8 mouse cellular contexts compared by ENCODE assay signal in the genomic region with DNA sequence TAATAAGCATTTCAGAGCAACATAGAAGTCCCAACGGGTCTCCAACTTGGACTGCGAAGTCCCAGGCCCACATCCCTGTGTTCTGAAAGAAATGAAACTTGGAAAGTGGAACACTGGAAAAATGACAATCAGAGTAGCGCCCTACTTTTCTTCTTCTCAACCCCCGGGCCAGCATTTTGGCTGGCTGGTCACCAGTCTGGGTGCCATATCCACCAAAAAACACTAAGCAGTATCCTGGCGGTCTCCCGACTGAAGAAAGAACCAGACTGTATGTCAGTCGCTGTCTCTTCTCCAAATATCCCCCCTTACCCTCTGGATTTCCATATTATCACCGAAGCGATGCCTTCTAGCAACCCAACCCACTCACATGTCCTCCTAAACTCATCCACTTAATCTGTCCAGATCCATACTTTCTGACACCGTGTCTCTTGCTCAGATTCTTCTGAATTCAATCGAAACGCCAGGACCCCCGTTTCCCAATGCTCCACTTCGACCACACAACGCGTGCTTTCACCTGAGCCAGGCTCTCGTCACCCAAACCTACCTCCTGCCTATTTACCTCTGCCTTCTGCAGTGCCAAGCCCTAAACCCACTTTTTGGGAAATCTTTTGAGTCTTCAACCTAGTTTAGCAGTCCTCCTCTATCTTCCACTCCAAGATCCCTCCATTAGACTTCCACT. TPM values are rescaled to one million over a fixed set of nuclear protein-coding genes. Genes with fewer than 3 reads are reported as not detected.
DNase-seq lines count a peak whose midpoint lies in the region; ATAC-seq lines count a peak whose summit lies in the region.

No protein-coding gene starts in this region.

- H3K9ac ChIP-seq in embryonic facial prominence, embryonic 12.5 days: peak overlapping the region; percentile 73
- peak overlapping the region; percentile 87 for H3K9ac ChIP-seq in heart, embryonic 14.5 days (ENCODE audit: low read length)
- peak overlapping the region; percentile 66 for H3K9ac ChIP-seq in midbrain, embryonic 14.5 days (replicated peaks; ENCODE audit: low read length)

- no peaks in the 10 kb centered on the region for H3K27me3 ChIP-seq in embryonic facial prominence, embryonic 12.5 days
- H3K27me3 ChIP-seq in heart, embryonic 14.5 days (ENCODE audit: control insufficient read depth, insufficient read depth, low read length): no peaks in the 10 kb centered on the region
- H3K27me3 ChIP-seq in limb, embryonic 10.5 days (ENCODE audit: low read depth, poor library complexity, severe bottlenecking): no peaks in the 10 kb centered on the region
- no peaks in the 10 kb centered on the region for H3K27me3 ChIP-seq in midbrain, embryonic 14.5 days (ENCODE audit: control insufficient read depth, insufficient read depth, low read length)

- peak overlapping the region; percentile 98; the same call in 1 of the 2 replicates for H3K27ac ChIP-seq in embryonic facial prominence, embryonic 12.5 days
- H3K27ac ChIP-seq in heart, embryonic 14.5 days (replicated peaks in 1 of 2; ENCODE audit: control insufficient read depth in 1 of 2, insufficient read depth in 1 of 2, low read depth in 2 of 2, low read length in 2 of 2): peak overlapping the region; percentile 74 to 98
- peak overlapping the region; percentile 98 for H3K27ac ChIP-seq in limb, embryonic 10.5 days
- no peak overlapping the region for H3K27ac ChIP-seq in midbrain, embryonic 14.5 days (replicated peaks; ENCODE audit: low read depth, low read length)

- peaks cover 20% of the 10 kb centered on the region for H3K4me1 ChIP-seq in embryonic facial prominence, embryonic 12.5 days
- peaks cover 2 to 10% of the 10 kb centered on the region in 2 experiments; a peak in 3 of 4 replicates for H3K4me1 ChIP-seq in heart, embryonic 14.5 days (ENCODE audit: control insufficient read depth in 2 of 2, insufficient read depth in 2 of 2, low read length in 2 of 2)
- peaks cover 16% of the 10 kb centered on the region for H3K4me1 ChIP-seq in limb, embryonic 10.5 days
- H3K4me1 ChIP-seq in midbrain, embryonic 14.5 days (ENCODE audit: control insufficient read depth, insufficient read depth, low read length): peaks cover 15% of the 10 kb centered on the region

- 0 out of 2 replicates have a peak, but pooled peaks cover 1% of the 10 kb centered on the region for H3K36me3 ChIP-seq in embryonic facial prominence, embryonic 12.5 days
- H3K36me3 ChIP-seq in heart, embryonic 14.5 days (ENCODE audit: control insufficient read depth, insufficient read depth, low read length): no peaks in the 10 kb centered on the region
- H3K36me3 ChIP-seq in limb, embryonic 10.5 days: peaks cover 5% of the 10 kb centered on the region; the same call in 1 of the 2 replicates
- no peaks in the 10 kb centered on the region for H3K36me3 ChIP-seq in midbrain, embryonic 14.5 days (ENCODE audit: control insufficient read depth, insufficient read depth, low read length)

- H3K4me3 ChIP-seq in embryonic facial prominence, embryonic 12.5 days: peak overlapping the region; percentile 67
- H3K4me3 ChIP-seq in heart, embryonic 14.5 days (ENCODE audit: control insufficient read depth in 1 of 2, insufficient read depth in 1 of 2, low read depth in 1 of 2, low read length in 2 of 2): peak overlapping the region; percentile 79
- peak overlapping the region; percentile 71 for H3K4me3 ChIP-seq in limb, embryonic 10.5 days
- H3K4me3 ChIP-seq in midbrain, embryonic 14.5 days (replicated peaks; ENCODE audit: low read depth, low read length): peak overlapping the region; percentile 66

- H3K4me2 ChIP-seq in embryonic facial prominence, embryonic 12.5 days (replicated peaks): peak overlapping the region; percentile 81
- H3K4me2 ChIP-seq in heart, embryonic 14.5 days (ENCODE audit: low read length): peak overlapping the region; percentile 81
- peak overlapping the region; percentile 94 for H3K4me2 ChIP-seq in midbrain, embryonic 14.5 days (ENCODE audit: low read length)

- WGBS in embryonic facial prominence, embryonic 12.5 days: 5% methylated on average over 17 of the region's 17 CpGs
- 3% methylated on average over 17 of the region's 17 CpGs for WGBS in heart, embryonic 14.5 days
- WGBS in limb, embryonic 10.5 days: 8% methylated on average over 17 of the region's 17 CpGs
- WGBS in midbrain, embryonic 14.5 days: 6% methylated on average over 17 of the region's 17 CpGs

- ATAC-seq in embryonic facial prominence, embryonic 12.5 days (ENCODE audit: insufficient number of reproducible peaks, insufficient read depth, low FRiP score, low TSS enrichment): no peak; the same call in 1 of the 2 replicates
- 0 out of 2 replicates have a peak, but pooled peaks have one; percentile 1 for ATAC-seq in heart, embryonic 14.5 days (ENCODE audit: insufficient number of reproducible peaks, insufficient read depth, low FRiP score, low read depth)
- no peak; the same call in 1 of the 2 replicates for ATAC-seq in midbrain, embryonic 14.5 days (ENCODE audit: low FRiP score, low TSS enrichment)
- no peak for ATAC-seq in inflammation-experienced regulatory T-cells, adult 6 months

- intact Hi-C loops in left cerebral cortex, postnatal 14 days (cut with DNase I): loop anchor here (2.0 kb wide), 1 partner anchor 46 kb away; no protein-coding TSS in a partner anchor

- DNase-seq in left cerebral cortex, postnatal 14 days (ENCODE audit: low spot score in 2 of 2): peak; percentile 7 to 27
- no peak for DNase-seq in left cerebral cortex, adult 18-20 months (ENCODE audit: low spot score in 2 of 2)
- DNase-seq in adipocyte (ENCODE audit: low spot score): peak; percentile 76
- no peak for DNase-seq in limb, embryonic 10.5 days (ENCODE audit: low spot score)
- peak; percentile 23 for DNase-seq in midbrain, embryonic 14.5 days

- no peaks in the 10 kb centered on the region for H3K9me3 ChIP-seq in embryonic facial prominence, embryonic 12.5 days
- no peaks in the 10 kb centered on the region for H3K9me3 ChIP-seq in heart, embryonic 14.5 days (ENCODE audit: control insufficient read depth, low read length)
- H3K9me3 ChIP-seq in limb, embryonic 10.5 days (replicated peaks): no peaks in the 10 kb centered on the region
- H3K9me3 ChIP-seq in midbrain, embryonic 14.5 days (ENCODE audit: control insufficient read depth, low read length): no peaks in the 10 kb centered on the region

RNA-seq across cellular contexts. Expression of a gene that starts 0.4 kb away (rescaled TPM):
- 1 to 10 TPM in 1 of 2 experiments, not detected in 1; 1.4 TPM for total RNA-seq in left cerebral cortex, postnatal 14 days (2021)
- not detected for total RNA-seq in left cerebral cortex, adult 18-20 months (2021)
- polyA plus RNA-seq in embryonic facial prominence, embryonic 12.5 days (2016; fragmentation: Nextera tagmentation; extraction: Ambion mirVana): not detected in 2 replicates
- polyA plus RNA-seq in heart, embryonic 14.5 days (2014; fragmentation: Nextera tagmentation; extraction: Ambion mirVana): not detected in 2 replicates
- 0.31 TPM in 1 of 2 replicates, not detected in the other for polyA plus RNA-seq in limb, embryonic 10.5 days (2016; fragmentation: Nextera tagmentation; extraction: Ambion mirVana)
- polyA plus RNA-seq in midbrain, embryonic 14.5 days (2014; fragmentation: Nextera tagmentation; extraction: Ambion mirVana): not detected in 2 replicates
- polyA plus RNA-seq in inflammation-experienced regulatory T-cells, adult 6 months (2017; shearing (Covaris generic)): under 1 TPM in 1 of 3 experiments, not detected in 2; 0.85 TPM

RNA-seq across cellular contexts. Expression of a gene that starts 0.8 kb away (rescaled TPM):
- 10 to 100 TPM; 24.5 to 29.6 TPM for total RNA-seq in left cerebral cortex, postnatal 14 days (2021)
- 10 to 100 TPM; 33.9 to 36.3 TPM for total RNA-seq in left cerebral cortex, adult 18-20 months (2021)
- 33.7 and 34.2 TPM in 2 replicates for polyA plus RNA-seq in embryonic facial prominence, embryonic 12.5 days (2016; fragmentation: Nextera tagmentation; extraction: Ambion mirVana)
- 27.0 and 29.7 TPM in 2 replicates for polyA plus RNA-seq in heart, embryonic 14.5 days (2014; fragmentation: Nextera tagmentation; extraction: Ambion mirVana)
- 22.2 and 27.0 TPM in 2 replicates for polyA plus RNA-seq in limb, embryonic 10.5 days (2016; fragmentation: Nextera tagmentation; extraction: Ambion mirVana)
- 13.0 and 13.2 TPM in 2 replicates for polyA plus RNA-seq in midbrain, embryonic 14.5 days (2014; fragmentation: Nextera tagmentation; extraction: Ambion mirVana)
- polyA plus RNA-seq in inflammation-experienced regulatory T-cells, adult 6 months (2017; shearing (Covaris generic)): 10 to 100 TPM; 20.8 to 59.2 (median 45.1) TPM

RNA-seq across cellular contexts. Expression of a gene that starts 47.7 kb away (rescaled TPM):
- 10 to 100 TPM; 13.4 to 14.4 TPM for total RNA-seq in left cerebral cortex, postnatal 14 days (2021)
- total RNA-seq in left cerebral cortex, adult 18-20 months (2021): 10 to 100 TPM in 1 of 2 experiments, 1 to 10 TPM in 1; 7.8 to 11.6 TPM
- 61.0 and 68.1 TPM in 2 replicates for polyA plus RNA-seq in embryonic facial prominence, embryonic 12.5 days (2016; fragmentation: Nextera tagmentation; extraction: Ambion mirVana)
- polyA plus RNA-seq in heart, embryonic 14.5 days (2014; fragmentation: Nextera tagmentation; extraction: Ambion mirVana): 98.6 and 118 TPM in 2 replicates
- polyA plus RNA-seq in limb, embryonic 10.5 days (2016; fragmentation: Nextera tagmentation; extraction: Ambion mirVana): 61.8 and 74.3 TPM in 2 replicates
- 69.8 and 72.3 TPM in 2 replicates for polyA plus RNA-seq in midbrain, embryonic 14.5 days (2014; fragmentation: Nextera tagmentation; extraction: Ambion mirVana)
- 10 to 100 TPM; 32.4 to 64.3 (median 37.5) TPM for polyA plus RNA-seq in inflammation-experienced regulatory T-cells, adult 6 months (2017; shearing (Covaris generic))

Comparison
In these comparisons a context has a peak if more than half of its experiments do, and no peak if none do; other contexts are left out.
1. DNase-seq: peak in left cerebral cortex, postnatal 14 days (2 of 2), adipocyte (single experiment) and midbrain, embryonic 14.5 days (single experiment); none in left cerebral cortex, adult 18-20 months (0 of 2) and limb, embryonic 10.5 days (single experiment).
2. Peak in every context shown above with its lines, with median percentiles within 50 percentile points of each other: H3K4me2 ChIP-seq, H3K4me3 ChIP-seq and H3K9ac ChIP-seq.